Mouse (Mus musculus): ENCODE results near the gene Cldn9. TPM values are rescaled to one million over a fixed set of nuclear protein-coding genes. Genes with fewer than 3 reads are reported as not detected.

Gene Cldn9
- polyA plus RNA-seq, 1 experiment from 2014 or later = 2.3 TPM

- H3K4me1 ChIP-seq (ENCODE audit: control insufficient read depth, insufficient read depth, low read length) = peaks cover 6% of the 10 kb centered on the region; the same call in 1 of the 2 replicates
- no peak overlapping the region for H3K27ac ChIP-seq (ENCODE audit: low read depth, low read length)
- DNase-seq (ENCODE audit: low spot score) (no peak), ATAC-seq (no peak)
- no peak overlapping the region for H3K4me3 ChIP-seq (ENCODE audit: low read depth, low read length)
- H3K27me3 ChIP-seq (replicated peaks; ENCODE audit: control insufficient read depth, insufficient read depth, low read length) = peaks cover 16% of the 10 kb centered on the region
- no peaks in the 10 kb centered on the region for H3K36me3 ChIP-seq (ENCODE audit: control insufficient read depth, insufficient read depth, low read length)
- H3K9me3 ChIP-seq (replicated peaks; ENCODE audit: control insufficient read depth, low read length) = no peaks in the 10 kb centered on the region
- 32% methylated on average over 10 of the region's 10 CpGs for WGBS
- H3K4me2 ChIP-seq (ENCODE audit: low read length) = no peak overlapping the region
- H3K9ac ChIP-seq (ENCODE audit: low read length) = no peak overlapping the region
Observed at GRCm38 (mm10) chr17:23645894-23646293, 37.9 kb downstream of the Cldn9 start.

DNA sequence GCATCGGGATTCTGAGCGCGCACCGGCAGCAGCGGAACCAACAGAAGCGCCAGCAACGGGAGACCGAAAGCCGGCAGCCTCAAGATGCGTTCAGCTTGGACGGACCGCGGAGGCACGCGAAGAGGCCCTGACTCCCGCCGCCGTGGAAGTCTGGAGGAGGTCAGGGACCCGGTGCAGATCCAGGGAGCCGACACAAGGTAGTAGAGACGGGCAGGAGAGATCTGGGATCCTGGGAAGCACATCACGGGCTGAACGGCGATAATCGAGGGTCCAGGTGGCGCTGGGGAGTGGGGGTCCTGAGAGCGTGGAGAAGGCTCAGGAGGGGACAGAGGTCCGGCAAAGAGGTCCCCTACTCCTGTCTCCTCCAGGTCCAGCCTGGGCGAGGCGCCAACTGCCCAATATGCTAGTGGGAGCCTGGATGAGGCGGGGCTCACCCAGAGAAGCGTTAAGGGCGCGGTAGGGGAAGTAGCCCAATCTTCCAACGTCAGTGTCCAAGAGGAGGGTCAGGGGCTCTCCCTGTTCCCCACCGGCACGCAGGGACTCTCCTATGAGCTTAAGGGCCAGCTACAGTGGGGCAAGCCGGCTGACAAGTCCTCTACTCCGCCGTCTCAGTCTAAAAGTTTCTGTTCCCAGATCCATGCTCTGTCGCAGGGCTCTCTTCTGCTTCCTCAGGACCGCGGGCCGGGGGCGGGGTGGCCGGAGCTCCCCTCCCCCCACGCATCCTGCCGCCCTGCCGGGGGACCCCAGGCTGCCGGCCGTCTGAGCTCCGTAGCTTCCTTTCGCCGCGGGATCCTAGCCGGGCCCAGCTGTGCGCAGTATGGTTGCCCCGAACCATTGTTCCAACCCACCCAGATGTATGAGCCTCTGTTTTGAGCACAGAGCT is 39.0 kb downstream of the Cldn9 start, which contains the start of gene Mmp25:
TSS of gene Mmp25 (minus strand) at position 665 of the 883 bp plus-strand sequence.
- Histone ChIP-seq H3K27me3 (replicated peaks; ENCODE audit: control insufficient read depth, insufficient read depth, low read length) (peaks cover 16% of the 10 kb centered on the region), H3K9ac (ENCODE audit: low read length) (peak within 1 kb of the TSS; percentile 48), H3K4me2 (ENCODE audit: low read length) (peak within 1 kb of the TSS; percentile 58), H3K9me3 (replicated peaks; ENCODE audit: control insufficient read depth, low read length) (no peaks in the 10 kb centered on the region), H3K4me3 (ENCODE audit: low read depth, low read length) (peak within 1 kb of the TSS; percentile 30), H3K36me3 (ENCODE audit: control insufficient read depth, insufficient read depth, low read length) (no peaks in the 10 kb centered on the region), H3K4me1 (ENCODE audit: control insufficient read depth, insufficient read depth, low read length) (peaks cover 6% of the 10 kb centered on the region; the same call in 1 of the 2 replicates), H3K27ac (ENCODE audit: low read depth, low read length) (no peak within 1 kb of the TSS)
- DNase-seq (ENCODE audit: low spot score) (peak; percentile 13), ATAC-seq (0 out of 2 replicates have a peak, but pooled peaks have one; percentile 15)
- WGBS = 1% methylated on average over 58 of the region's 58 CpGs

Other genes with a start within 250 kb of the Cldn9 start
- not detected in 2 replicates for gene Vmn2r117, start 204.3 kb downstream of the Cldn9 start, polyA plus RNA-seq (2014; fragmentation: Nextera tagmentation; extraction: Ambion mirVana)
- gene Zfp213, start 119.8 kb downstream of the Cldn9 start, polyA plus RNA-seq (2014; fragmentation: Nextera tagmentation; extraction: Ambion mirVana) = 17.6 and 20.9 TPM in 2 replicates
- 24.1 and 26.0 TPM in 2 replicates for gene Zfp13, start 84.5 kb downstream of the Cldn9 start, polyA plus RNA-seq (2014; fragmentation: Nextera tagmentation; extraction: Ambion mirVana)
- gene Zscan10, start 83.2 kb downstream of the Cldn9 start, polyA plus RNA-seq (2014; fragmentation: Nextera tagmentation; extraction: Ambion mirVana) = not detected in 2 replicates
- 0.62 and 0.90 TPM in 2 replicates for gene Mmp25, start 38.7 kb downstream of the Cldn9 start, polyA plus RNA-seq (2014; fragmentation: Nextera tagmentation; extraction: Ambion mirVana)
- gene Bicdl2, start 23.5 kb downstream of the Cldn9 start, polyA plus RNA-seq (2014; fragmentation: Nextera tagmentation; extraction: Ambion mirVana) = not detected in 2 replicates
- gene Hcfc1r1, start 10.4 kb downstream of the Cldn9 start, polyA plus RNA-seq (2014; fragmentation: Nextera tagmentation; extraction: Ambion mirVana) = 107 and 112 TPM in 2 replicates
- 43.8 and 45.9 TPM in 2 replicates for gene Thoc6, start 10.1 kb downstream of the Cldn9 start, polyA plus RNA-seq (2014; fragmentation: Nextera tagmentation; extraction: Ambion mirVana)
- gene Tnfrsf12a, start 6.6 kb downstream of the Cldn9 start, polyA plus RNA-seq (2014; fragmentation: Nextera tagmentation; extraction: Ambion mirVana) = 2.6 and 2.9 TPM in 2 replicates
- 0.24 and 0.25 TPM in 2 replicates for gene Cldn6, start 4.8 kb downstream of the Cldn9 start, polyA plus RNA-seq (2014; fragmentation: Nextera tagmentation; extraction: Ambion mirVana)
- gene 1520401A03Rik, start 38.8 kb upstream of the Cldn9 start, polyA plus RNA-seq (2014; fragmentation: Nextera tagmentation; extraction: Ambion mirVana) = not detected in 2 replicates
- gene Pkmyt1, start 42.3 kb upstream of the Cldn9 start, polyA plus RNA-seq (2014; fragmentation: Nextera tagmentation; extraction: Ambion mirVana) = 18.0 and 23.1 TPM in 2 replicates
- 31.9 and 38.3 TPM in 2 replicates for gene Paqr4, start 56.8 kb upstream of the Cldn9 start, polyA plus RNA-seq (2014; fragmentation: Nextera tagmentation; extraction: Ambion mirVana)
- gene Kremen2, start 61.8 kb upstream of the Cldn9 start, polyA plus RNA-seq (2014; fragmentation: Nextera tagmentation; extraction: Ambion mirVana) = 0.23 and 0.25 TPM in 2 replicates
- gene Flywch1, start 87.6 kb upstream of the Cldn9 start, polyA plus RNA-seq (2014; fragmentation: Nextera tagmentation; extraction: Ambion mirVana) = 129 and 143 TPM in 2 replicates
- gene Flywch2, start 102.1 kb upstream of the Cldn9 start, polyA plus RNA-seq (2014; fragmentation: Nextera tagmentation; extraction: Ambion mirVana) = 36.9 and 44.2 TPM in 2 replicates
- 226 and 339 TPM in 2 replicates for gene Srrm2, start 106.5 kb upstream of the Cldn9 start, polyA plus RNA-seq (2014; fragmentation: Nextera tagmentation; extraction: Ambion mirVana)
- 1,202 and 1,508 TPM in 2 replicates for gene Elob, start 145.1 kb upstream of the Cldn9 start, polyA plus RNA-seq (2014; fragmentation: Nextera tagmentation; extraction: Ambion mirVana)
- not detected in 2 replicates for gene Prss33, start 152.0 kb upstream of the Cldn9 start, polyA plus RNA-seq (2014; fragmentation: Nextera tagmentation; extraction: Ambion mirVana)
- not detected in 2 replicates for gene Prss32, start 159.8 kb upstream of the Cldn9 start, polyA plus RNA-seq (2014; fragmentation: Nextera tagmentation; extraction: Ambion mirVana)
- gene Prss41, start 160.1 kb upstream of the Cldn9 start, polyA plus RNA-seq (2014; fragmentation: Nextera tagmentation; extraction: Ambion mirVana) = 0.31 and 0.66 TPM in 2 replicates
- gene Prss21, start 184.0 kb upstream of the Cldn9 start, polyA plus RNA-seq (2014; fragmentation: Nextera tagmentation; extraction: Ambion mirVana) = not detected in 2 replicates
- gene Dcpp1, start 196.8 kb upstream of the Cldn9 start, polyA plus RNA-seq (2014; fragmentation: Nextera tagmentation; extraction: Ambion mirVana) = not detected in 2 replicates
- not detected in 2 replicates for gene Dcpp2, start 196.9 kb upstream of the Cldn9 start, polyA plus RNA-seq (2014; fragmentation: Nextera tagmentation; extraction: Ambion mirVana)
- gene Dcpp3, start 233.4 kb upstream of the Cldn9 start, polyA plus RNA-seq (2014; fragmentation: Nextera tagmentation; extraction: Ambion mirVana) = not detected in 2 replicates